Mouse (Mus musculus): ENCODE data around the gene D430019H16Rik. TPM values are rescaled to one million over a fixed set of nuclear protein-coding genes. Genes with fewer than 3 reads are reported as not detected.

D430019H16Rik gene
- total RNA-seq, 2 experiments from 2014 or later = 122 to 131 TPM

DNA sequence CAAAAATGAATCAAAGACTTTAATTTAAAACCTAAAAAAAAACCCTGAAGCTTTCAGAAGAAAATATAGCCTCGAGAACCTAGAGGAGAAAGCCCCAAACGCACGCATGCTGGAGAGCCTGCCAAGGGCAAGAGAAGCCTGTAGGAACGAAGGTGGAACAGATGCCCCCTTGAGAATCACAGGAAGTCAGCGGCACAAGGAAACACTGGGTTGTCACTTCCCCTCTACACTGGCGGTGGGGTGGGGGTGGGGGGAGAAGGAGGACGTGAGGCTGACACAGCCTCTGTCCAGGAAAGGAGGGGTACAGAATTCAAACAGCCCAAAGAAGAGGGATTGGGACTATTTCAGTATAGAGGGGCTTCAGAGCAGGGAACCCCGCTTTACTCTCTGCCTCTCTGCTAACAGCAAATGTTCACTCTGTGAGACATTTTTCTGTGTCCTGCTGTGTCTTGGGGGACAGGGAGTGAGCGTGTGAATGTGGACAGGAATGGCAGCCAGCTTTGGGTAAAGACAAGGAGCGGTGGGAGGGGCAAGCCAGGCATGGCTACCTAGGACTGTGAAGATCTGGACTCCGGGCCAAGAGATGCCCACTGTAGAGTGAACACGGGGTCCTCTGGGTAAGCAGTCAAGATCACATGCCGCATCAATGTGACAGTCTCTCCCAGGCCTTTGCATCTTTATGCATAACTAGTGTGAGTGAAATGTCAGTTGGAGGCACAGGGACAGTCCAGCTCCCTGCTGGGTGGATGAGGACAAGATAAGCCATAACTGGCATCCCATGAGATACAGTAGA, 82.5 kb downstream of the D430019H16Rik start:
- no peak for DNase-seq (ENCODE audit: extremely low spot score in 1 of 2, low spot score in 1 of 2)

- no peak for DNase-seq (ENCODE audit: extremely low spot score in 1 of 2, low spot score in 1 of 2)
These were observed 83.5 kb downstream of the D430019H16Rik start for GRCm38 (mm10) chr12:105537162-105537561.

DNA sequence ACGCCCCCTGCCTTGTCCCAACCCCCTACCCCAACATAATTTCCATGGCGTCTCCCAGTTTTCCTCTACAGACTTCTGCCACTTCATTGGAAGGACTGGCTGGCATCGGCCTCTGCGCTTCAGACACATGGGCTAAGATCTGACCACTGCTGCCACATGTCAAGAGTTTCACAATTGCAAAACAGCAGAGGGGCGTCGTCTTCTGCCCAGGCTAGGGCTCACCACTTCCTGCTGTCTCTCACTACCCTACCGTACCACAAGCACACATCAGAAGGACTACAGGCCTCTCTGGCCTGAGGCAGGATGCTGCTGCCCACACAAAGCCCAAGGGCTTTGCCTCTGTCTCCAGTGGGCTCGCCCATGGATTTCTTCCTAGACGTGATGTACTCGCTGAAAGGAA, 86.0 kb downstream of the D430019H16Rik start:
- no peak for DNase-seq (ENCODE audit: extremely low spot score in 1 of 2, low spot score in 1 of 2)

DNA sequence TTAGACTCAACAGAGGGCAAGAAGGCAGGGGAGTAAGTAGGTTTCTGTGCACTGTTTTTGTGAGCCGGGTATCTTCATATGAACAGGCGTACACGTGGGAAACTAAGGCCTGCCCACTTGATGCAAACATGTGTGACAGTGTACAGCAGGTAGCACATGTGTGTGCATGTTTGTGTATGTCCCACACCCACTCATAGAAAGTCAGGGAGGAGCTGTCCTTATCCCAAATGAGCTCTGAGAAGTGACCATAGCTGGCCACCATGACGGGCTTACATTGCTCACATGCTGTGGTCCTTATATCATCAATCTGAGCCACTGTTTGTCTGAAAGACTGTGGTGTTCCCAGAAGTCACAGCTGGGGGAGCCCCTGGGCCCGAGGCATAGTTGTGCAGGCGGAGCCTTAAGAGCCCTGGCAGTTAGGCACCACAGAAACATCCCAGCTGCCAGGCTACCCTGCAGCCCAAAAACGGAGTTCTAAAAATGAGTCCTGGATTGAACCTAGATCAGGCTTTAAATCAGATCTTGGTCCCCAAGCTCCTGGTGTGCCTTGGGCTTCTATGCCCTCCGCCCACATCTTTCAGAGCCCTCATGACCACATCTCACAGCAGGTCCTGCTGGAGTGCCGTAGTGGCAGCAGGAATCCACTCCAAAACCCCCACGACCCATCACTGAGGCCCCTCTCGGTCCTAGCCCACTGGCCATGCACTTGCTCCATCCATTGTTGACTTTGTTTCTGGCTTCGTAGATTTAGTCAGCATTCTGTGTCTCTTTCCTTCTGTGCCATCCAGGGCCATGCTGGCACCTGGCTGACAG, 88.1 kb downstream of the D430019H16Rik start:
- no peak for DNase-seq (ENCODE audit: extremely low spot score in 1 of 2, low spot score in 1 of 2)

- no peak for DNase-seq (ENCODE audit: extremely low spot score in 1 of 2, low spot score in 1 of 2)
These were observed 88.9 kb downstream of the D430019H16Rik start for GRCm38 (mm10) chr12:105542513-105542912.

Other genes starting within 250 kb of the D430019H16Rik start
- not detected for gene Tcl1, start 231.1 kb upstream of the D430019H16Rik start, total RNA-seq (2021)
- 10 to 100 TPM; 18.9 to 19.4 TPM for gene Tunar, start 120.0 kb upstream of the D430019H16Rik start, total RNA-seq (2021)
- gene Bdkrb2, start 109.4 kb downstream of the D430019H16Rik start, total RNA-seq (2021) = under 1 TPM; 0.31 to 0.44 TPM
- under 1 TPM in 1 of 2 experiments, not detected in 1; 0.35 TPM for gene Bdkrb1, start 149.2 kb downstream of the D430019H16Rik start, total RNA-seq (2021)
- 10 to 100 TPM; 23.3 to 27.1 TPM for gene Gskip, start 231.0 kb downstream of the D430019H16Rik start, total RNA-seq (2021)
- gene Atg2b, start 231.4 kb downstream of the D430019H16Rik start, total RNA-seq (2021) = 10 to 100 TPM; 41.3 to 42.4 TPM